Mouse (Mus musculus) megakaryocyte progenitor cell, adult 5-6 weeks (primary cell): ENCODE measurements around the gene Olfr916. TPM values are rescaled to one million over a fixed set of nuclear protein-coding genes. Genes with fewer than 3 reads are reported as not detected.

ENCODE experiments used
- ATAC-seq: replicated peaks from 2 replicates; pipeline ENCODE4 v1.8.0; 2016; ENCODE audit warnings: mild to moderate bottlenecking, moderate TSS enrichment, inconsistent platforms; ENCODE audit not compliant: poor library complexity
- total RNA-seq, 2 experiments: library from RNA; stranded (forward) in 1 of 2; stranded (reverse) in 1 of 2; fragments of 157-497, 149-512 nt in 1 of 2; fragments of 200-1000 nt in 1 of 2; gene quantifications; 2 replicates each; pipeline versions ENCODE4 v1.2.3 to v1.2.4; 2015 to 2017

The Olfr916 gene
- not detected in 2 replicates for total RNA-seq (2015)
- total RNA-seq (2017): not detected in 2 replicates

DNA sequence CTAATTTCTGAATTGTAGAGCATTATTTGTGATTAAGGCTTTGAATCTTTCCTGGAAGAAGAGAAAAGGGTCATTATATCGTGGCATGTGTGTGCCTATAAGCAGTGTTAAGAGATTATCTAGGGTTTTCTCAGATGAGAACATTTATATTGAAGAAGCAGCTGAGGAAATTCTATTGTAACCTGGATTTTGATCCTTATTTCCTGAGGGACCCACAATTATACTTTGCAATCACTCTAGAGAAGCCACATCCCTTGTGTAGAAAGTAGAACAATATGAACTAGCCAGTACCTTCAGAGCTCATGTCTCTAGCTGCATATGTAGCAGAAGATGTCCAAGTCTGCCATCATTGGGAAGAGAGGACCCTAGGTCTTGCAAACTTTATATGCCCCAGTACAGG is at the start of gene Olfr916:
Gene Olfr916, minus strand, starts transcription at position 101 of the 400 bp plus-strand sequence.
- ATAC-seq: no peak

DNA sequence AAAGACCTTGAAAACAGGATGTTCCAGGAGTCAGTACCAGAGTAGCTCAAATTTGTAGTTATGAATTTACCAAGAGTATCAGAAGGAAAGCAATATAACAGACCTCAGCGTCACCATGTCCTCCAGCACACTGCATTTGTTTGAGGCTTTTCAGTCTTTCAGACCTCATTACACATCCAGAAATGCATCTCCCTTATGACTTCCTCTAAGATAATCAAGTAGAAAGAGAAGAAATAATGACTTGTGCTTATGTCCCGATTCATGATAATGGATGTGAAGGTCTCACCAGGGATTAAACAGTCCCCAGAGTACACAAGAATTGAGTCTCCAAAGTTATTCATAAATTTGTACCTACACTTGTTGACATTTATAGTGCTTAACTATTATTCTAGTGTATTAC is 14.8 kb upstream of the Olfr916 start, which contains the start of gene Olfr918:
Gene Olfr918, minus strand, starts transcription at position 101 of the 400 bp plus-strand sequence.
- no peak for ATAC-seq

DNA sequence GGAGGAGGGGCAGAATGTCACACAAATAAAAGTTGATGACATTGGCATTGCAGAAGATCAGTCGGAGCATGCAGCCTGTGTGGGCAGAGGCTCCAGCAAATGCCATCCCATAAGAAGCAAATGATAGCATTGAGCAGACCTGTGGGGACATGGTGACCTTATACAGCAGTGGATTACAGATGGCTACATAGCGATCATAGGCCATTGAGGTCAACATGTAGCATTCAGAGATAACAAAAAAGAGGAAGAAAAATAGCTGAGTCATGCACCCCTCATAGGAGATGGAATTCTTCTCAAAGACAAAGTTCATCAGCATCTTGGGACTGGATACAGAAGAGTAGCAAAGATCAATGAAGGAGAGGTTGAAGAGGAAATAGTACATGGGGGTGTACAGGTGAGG is 13.2 kb upstream of the Olfr916 start:
- ATAC-seq: 0 out of 2 replicates have a peak, but pooled peaks have one; percentile 31

DNA sequence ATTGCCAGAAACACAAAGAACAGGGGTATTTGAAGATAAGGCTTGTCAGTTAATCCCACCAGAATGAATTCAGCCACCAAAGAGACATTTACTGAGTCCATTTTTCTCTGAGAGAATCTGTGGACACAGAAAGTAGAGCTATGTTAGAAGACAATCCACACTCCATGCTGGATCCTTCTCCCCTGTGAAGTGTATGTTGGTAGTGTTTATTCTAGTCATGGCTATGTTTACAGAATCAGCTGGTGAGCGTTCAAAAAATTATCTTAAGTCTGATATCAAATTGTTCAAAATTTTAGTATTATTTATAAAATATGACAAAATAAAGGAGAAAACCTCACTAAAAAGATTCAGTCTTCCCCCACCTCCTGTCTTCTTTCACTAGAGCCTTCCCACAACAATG is 6.1 kb upstream of the Olfr916 start, which contains the start of gene Olfr917:
Gene Olfr917, minus strand, starts transcription at position 101 of the 400 bp plus-strand sequence.
- no peak for ATAC-seq

DNA sequence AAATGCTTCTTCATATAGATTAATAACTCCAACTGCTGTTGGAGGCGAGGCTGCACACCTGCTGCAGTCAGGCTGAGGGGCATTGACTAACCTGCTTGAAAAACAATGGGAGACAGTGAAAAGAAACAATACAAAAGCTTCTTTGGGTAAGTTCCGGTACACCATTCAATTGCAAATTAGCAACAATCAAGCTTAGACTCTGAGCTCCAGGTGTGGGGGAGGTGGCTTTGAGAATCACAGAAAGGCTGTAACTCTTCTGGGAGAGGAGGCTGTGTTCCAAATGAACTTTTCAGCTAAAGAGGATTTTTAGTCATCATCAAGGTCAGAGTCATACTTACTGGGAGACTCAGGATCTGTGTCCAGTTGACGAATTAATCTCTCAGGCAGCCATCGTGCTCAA is 27.3 kb downstream of the Olfr916 start:
- ATAC-seq: no peak

Other genes starting within 250 kb of the Olfr916 start
- not detected in 2 replicates for gene Olfr901, start 230.4 kb downstream of the Olfr916 start, total RNA-seq (2015)
- gene Olfr901, start 230.4 kb downstream of the Olfr916 start, total RNA-seq (2017): not detected in 2 replicates
- gene Olfr902, start 212.2 kb downstream of the Olfr916 start, total RNA-seq (2015): not detected in 2 replicates
- not detected in 2 replicates for gene Olfr902, start 212.2 kb downstream of the Olfr916 start, total RNA-seq (2017)
- gene Olfr904, start 196.7 kb downstream of the Olfr916 start, total RNA-seq (2015): not detected in 2 replicates
- gene Olfr904, start 196.7 kb downstream of the Olfr916 start, total RNA-seq (2017): not detected in 2 replicates
- not detected in 2 replicates for gene Olfr905, start 188.8 kb downstream of the Olfr916 start, total RNA-seq (2015)
- not detected in 2 replicates for gene Olfr905, start 188.8 kb downstream of the Olfr916 start, total RNA-seq (2017)
- not detected in 2 replicates for gene Olfr906, start 172.8 kb downstream of the Olfr916 start, total RNA-seq (2015)
- not detected in 2 replicates for gene Olfr906, start 172.8 kb downstream of the Olfr916 start, total RNA-seq (2017)
- not detected in 2 replicates for gene Olfr907, start 164.1 kb downstream of the Olfr916 start, total RNA-seq (2015)
- not detected in 2 replicates for gene Olfr907, start 164.1 kb downstream of the Olfr916 start, total RNA-seq (2017)
- not detected in 2 replicates for gene Olfr911-ps1, start 138.3 kb downstream of the Olfr916 start, total RNA-seq (2015)
- gene Olfr911-ps1, start 138.3 kb downstream of the Olfr916 start, total RNA-seq (2017): not detected in 2 replicates
- gene Olfr910, start 122.0 kb downstream of the Olfr916 start, total RNA-seq (2015): not detected in 2 replicates
- gene Olfr910, start 122.0 kb downstream of the Olfr916 start, total RNA-seq (2017): not detected in 2 replicates
- gene Olfr912, start 79.7 kb downstream of the Olfr916 start, total RNA-seq (2015): not detected in 2 replicates
- not detected in 2 replicates for gene Olfr912, start 79.7 kb downstream of the Olfr916 start, total RNA-seq (2017)
- gene Olfr913, start 67.1 kb downstream of the Olfr916 start, total RNA-seq (2015): not detected in 2 replicates
- gene Olfr913, start 67.1 kb downstream of the Olfr916 start, total RNA-seq (2017): not detected in 2 replicates
- gene Olfr914, start 54.8 kb downstream of the Olfr916 start, total RNA-seq (2015): not detected in 2 replicates
- gene Olfr914, start 54.8 kb downstream of the Olfr916 start, total RNA-seq (2017): not detected in 2 replicates
- gene Olfr917, start 6.0 kb upstream of the Olfr916 start, total RNA-seq (2015): not detected in 2 replicates
- not detected in 2 replicates for gene Olfr917, start 6.0 kb upstream of the Olfr916 start, total RNA-seq (2017)
- gene Olfr918, start 14.7 kb upstream of the Olfr916 start, total RNA-seq (2015): not detected in 2 replicates
- not detected in 2 replicates for gene Olfr918, start 14.7 kb upstream of the Olfr916 start, total RNA-seq (2017)
- not detected in 2 replicates for gene Olfr919, start 43.8 kb upstream of the Olfr916 start, total RNA-seq (2015)
- gene Olfr919, start 43.8 kb upstream of the Olfr916 start, total RNA-seq (2017): not detected in 2 replicates
- 24.6 and 29.1 TPM in 2 replicates for gene Vwa5a, start 58.4 kb upstream of the Olfr916 start, total RNA-seq (2015)
- 32.7 and 34.7 TPM in 2 replicates for gene Vwa5a, start 58.4 kb upstream of the Olfr916 start, total RNA-seq (2017)
- 0.10 and 0.49 TPM in 2 replicates for gene Olfr920, start 92.4 kb upstream of the Olfr916 start, total RNA-seq (2015)
- gene Olfr920, start 92.4 kb upstream of the Olfr916 start, total RNA-seq (2017): 0.20 TPM in 1 of 2 replicates, not detected in the other
- gene Olfr921, start 113.2 kb upstream of the Olfr916 start, total RNA-seq (2015): not detected in 2 replicates
- not detected in 2 replicates for gene Olfr921, start 113.2 kb upstream of the Olfr916 start, total RNA-seq (2017)
- gene Olfr922, start 154.7 kb upstream of the Olfr916 start, total RNA-seq (2015): not detected in 2 replicates
- gene Olfr922, start 154.7 kb upstream of the Olfr916 start, total RNA-seq (2017): not detected in 2 replicates
- gene Olfr923, start 166.7 kb upstream of the Olfr916 start, total RNA-seq (2015): not detected in 2 replicates
- gene Olfr923, start 166.7 kb upstream of the Olfr916 start, total RNA-seq (2017): not detected in 2 replicates
- not detected in 2 replicates for gene Olfr924, start 184.6 kb upstream of the Olfr916 start, total RNA-seq (2015)
- not detected in 2 replicates for gene Olfr924, start 184.6 kb upstream of the Olfr916 start, total RNA-seq (2017)
- gene Olfr26, start 195.2 kb upstream of the Olfr916 start, total RNA-seq (2015): not detected in 2 replicates
- gene Olfr26, start 195.2 kb upstream of the Olfr916 start, total RNA-seq (2017): not detected in 2 replicates
- gene Olfr926, start 217.3 kb upstream of the Olfr916 start, total RNA-seq (2015): not detected in 2 replicates
- gene Olfr926, start 217.3 kb upstream of the Olfr916 start, total RNA-seq (2017): not detected in 2 replicates